Comparison of ENCODE assay signal across 13 mouse cellular contexts in the genomic region with DNA sequence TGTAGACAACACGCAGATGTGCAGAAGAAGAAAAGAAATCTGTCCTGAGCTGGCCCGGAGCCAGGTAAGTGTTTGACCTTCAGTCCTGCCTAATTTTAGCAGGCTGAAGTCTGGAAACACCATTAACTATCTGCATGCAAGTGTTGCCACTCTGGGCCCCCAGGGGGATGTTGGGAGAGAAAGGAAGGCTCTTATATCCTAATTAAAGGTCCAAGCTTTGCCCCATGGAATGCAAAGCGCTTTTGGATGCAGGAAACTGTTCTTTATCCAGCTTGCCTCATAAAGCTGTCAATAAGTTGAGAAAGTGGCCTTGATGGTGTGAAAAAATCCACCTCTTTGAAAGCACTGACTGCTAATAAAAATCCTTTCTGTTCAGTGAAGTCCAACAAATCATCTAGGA.
DNase-seq lines count a peak whose midpoint lies in the region; ATAC-seq lines count a peak whose summit lies in the region.
"Had no signal": no experiment of that assay in that cellular context is flagged by ENCODE, and none has a peak within 500 bp of the region (broad histone marks: within the 10 kb centered on the region; RNA-seq: fewer than 3 reads in every experiment).

No protein-coding gene starts in this region.

- DNase-seq in adrenal gland, postnatal 10 days = peak; percentile 9
- DNase-seq in adrenal gland, postnatal 4 days (ENCODE audit: low spot score in 2 of 2) = no peak
- peak; percentile 14 for DNase-seq in heart, postnatal 4 days
- no peak for DNase-seq in heart, postnatal 25 days (ENCODE audit: low spot score)
- peak; percentile 42 for DNase-seq in testis, postnatal 10 days (ENCODE audit: low spot score)
- no peak for DNase-seq in testis, postnatal 14 days (ENCODE audit: low spot score)
- peak; percentile 28 for DNase-seq in yolk sac, embryonic 10.5 days (ENCODE audit: low spot score)
- DNase-seq: cerebellum, adult 11-12 months; heart, adult 11 months; kidney, adult 18-20 months; layer of hippocampus, adult 9-11 months; thymus, adult 18-20 months had no signal

- ATAC-seq in cerebellum, adult (ENCODE audit: insufficient number of reproducible peaks, low FRiP score, low TSS enrichment) = no peak

- intact Hi-C loops in heart, postnatal 25 days (cut with DNase I) = no loop called here

Comparison
In these comparisons a context has a peak if more than half of its experiments do, and no peak if none do; other contexts are left out.
1. DNase-seq: peak in adrenal gland, postnatal 10 days (single experiment), heart, postnatal 4 days (single experiment), testis, postnatal 10 days (single experiment) and yolk sac, embryonic 10.5 days (single experiment); none in adrenal gland, postnatal 4 days (0 of 2), heart, postnatal 25 days (single experiment) and testis, postnatal 14 days (single experiment).